Mouse (Mus musculus) brain, adult 10 weeks (tissue): ENCODE measurements around the gene Olfr1138. TPM values are rescaled to one million over a fixed set of nuclear protein-coding genes. Genes with fewer than 3 reads are reported as not detected.

ENCODE experiments used
- polyA plus RNA-seq: library from polyadenylated mRNA; stranded (reverse); fragments of 350-450 nt; fragmentation: Illumina TruSeq; extraction: RNeasy Lipid Tissue Mini Kit (QIAGEN cat#74804); gene quantifications from one replicate; pipeline ENCODE4 v1.2.3, GENCODE M21; 2015; ENCODE audit warnings: low read depth, low replicate concordance

Gene Olfr1138
- polyA plus RNA-seq: not detected

DNA sequence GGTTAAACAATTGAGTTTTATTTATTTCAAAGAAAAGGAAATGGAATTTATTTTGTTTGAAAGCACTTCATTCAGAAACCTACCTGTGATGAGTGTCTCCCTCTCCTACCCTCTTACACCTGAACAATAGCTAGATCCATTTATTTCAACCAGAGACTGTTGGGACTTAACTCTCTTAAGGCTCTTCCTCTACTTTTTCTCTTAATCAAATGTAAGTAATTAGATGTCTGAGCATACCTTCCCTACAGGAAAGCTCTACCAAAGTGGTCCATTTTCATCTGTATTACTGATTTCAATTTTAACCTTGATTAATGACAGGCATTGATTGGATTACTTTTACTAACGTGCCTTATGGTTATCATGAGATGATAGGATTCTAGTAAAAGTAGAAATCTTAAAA, at the start of gene Olfr1138:
Gene Olfr1138 (minus strand): TSS at position 101 of the 400 bp plus-strand sequence.

DNA sequence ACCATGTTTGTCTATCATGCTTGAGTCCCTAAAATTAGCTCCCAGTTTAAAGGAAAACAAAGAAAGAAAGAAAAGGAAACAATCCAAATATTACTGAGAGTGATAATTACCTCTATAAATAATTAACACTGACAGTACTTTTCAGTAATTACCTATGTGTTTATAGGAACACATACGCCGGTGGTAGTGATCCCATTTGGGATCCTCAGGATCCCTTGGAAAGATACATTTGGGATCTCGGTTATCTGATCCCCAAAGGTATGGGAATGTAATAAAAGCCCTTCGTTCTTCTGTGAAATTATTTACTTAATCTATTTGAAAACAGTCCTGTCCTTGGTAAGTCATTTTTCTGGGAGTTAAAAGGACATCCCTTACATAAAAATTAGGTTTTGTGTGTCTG, 39.4 kb upstream of the Olfr1138 start, which contains the start of gene Olfr152:
Gene Olfr152 (plus strand): TSS at position 301 of the 400 bp plus-strand sequence.

DNA sequence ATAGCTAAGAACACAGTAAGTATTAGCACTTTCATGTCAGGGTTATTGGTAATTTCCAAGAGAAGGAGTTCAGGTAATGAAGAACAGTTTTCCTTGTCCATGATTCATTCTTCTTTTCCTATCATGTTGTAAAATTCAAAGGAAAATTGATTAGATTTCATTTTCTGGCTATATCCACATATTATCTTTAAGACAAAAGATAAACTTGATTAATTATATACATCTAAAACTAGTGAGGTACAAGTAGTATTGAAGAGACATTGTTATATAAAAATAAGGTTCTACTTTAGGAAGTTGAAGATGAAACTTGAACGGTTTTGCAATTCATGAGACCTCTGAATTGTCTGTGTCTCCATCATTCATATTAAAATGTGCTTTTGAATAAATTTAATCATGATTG, 14.1 kb upstream of the Olfr1138 start, which contains the start of gene Olfr1141:
Gene Olfr1141 (minus strand): TSS at position 101 of the 400 bp plus-strand sequence.

DNA sequence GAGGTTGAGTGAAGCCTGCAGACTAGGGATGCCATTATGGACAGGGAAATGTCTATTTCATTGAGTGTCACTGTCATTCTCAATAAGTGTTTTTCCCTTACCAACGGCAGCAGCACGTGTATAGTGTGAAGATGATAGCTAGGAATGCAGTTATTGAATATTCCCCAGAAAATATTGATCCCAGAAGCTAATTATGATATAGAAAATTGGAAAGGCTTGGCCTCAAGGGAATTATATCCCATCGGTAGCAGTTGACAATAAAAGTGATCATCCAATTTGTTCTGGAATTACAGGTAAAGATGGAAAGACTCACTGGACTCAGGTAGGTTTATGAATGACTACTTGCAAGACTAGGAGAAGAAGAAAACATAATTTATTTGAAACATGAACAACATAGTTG, 3.7 kb upstream of the Olfr1138 start, which contains the start of gene Olfr1140:
Gene Olfr1140 (plus strand): TSS at position 301 of the 400 bp plus-strand sequence.

DNA sequence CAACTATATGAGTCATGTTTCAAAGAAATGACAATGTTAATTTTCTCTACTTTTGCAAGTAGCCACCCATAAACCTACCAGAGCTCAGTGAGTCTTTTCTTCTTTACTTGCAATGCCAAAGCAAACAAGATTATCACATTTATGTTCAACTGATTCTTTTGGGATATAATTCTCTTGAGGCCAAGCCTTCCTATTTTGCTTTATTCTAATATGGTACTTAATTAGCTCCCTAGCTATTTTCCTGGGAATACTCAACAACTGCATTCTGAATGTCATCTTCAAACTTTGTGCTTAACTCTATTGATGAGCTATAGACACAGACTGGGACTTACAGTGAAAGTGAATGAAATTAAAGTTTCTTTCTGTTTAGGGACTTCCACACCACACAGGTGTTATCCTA, 26.7 kb downstream of the Olfr1138 start, which contains the start of gene Olfr1137:
Gene Olfr1137 (minus strand): TSS at position 101 of the 400 bp plus-strand sequence.

DNA sequence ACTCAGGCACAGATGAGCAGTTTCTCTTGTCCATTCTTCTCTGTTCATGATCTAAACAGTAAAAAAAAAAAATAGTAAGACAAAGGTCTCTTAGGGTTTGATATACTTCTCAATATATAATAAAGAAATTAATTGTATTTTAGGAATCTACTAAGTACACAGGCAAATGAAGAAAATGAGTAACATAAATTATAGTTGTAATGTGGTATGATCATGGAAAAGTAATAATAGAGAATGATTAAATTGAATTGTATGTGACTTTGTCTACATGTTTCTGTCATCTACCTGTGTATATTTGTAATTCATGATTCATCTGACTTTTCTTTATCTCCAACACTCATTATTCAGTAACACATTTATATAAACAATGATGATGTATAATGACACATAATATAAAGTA, 45.9 kb downstream of the Olfr1138 start, which contains the start of gene Olfr1136:
Gene Olfr1136 (minus strand): TSS at position 101 of the 400 bp plus-strand sequence.

Other genes with a start within 250 kb of the Olfr1138 start
- not detected for gene Pramel7, start 242.9 kb downstream of the Olfr1138 start, polyA plus RNA-seq
- not detected for gene Pramel6, start 233.4 kb downstream of the Olfr1138 start, polyA plus RNA-seq
- not detected for gene Olfr153, start 208.2 kb downstream of the Olfr1138 start, polyA plus RNA-seq
- not detected for gene Olfr1128, start 194.4 kb downstream of the Olfr1138 start, polyA plus RNA-seq
- gene Olfr1129, start 166.1 kb downstream of the Olfr1138 start, polyA plus RNA-seq: not detected
- not detected for gene Olfr1130, start 133.8 kb downstream of the Olfr1138 start, polyA plus RNA-seq
- gene Olfr1131, start 112.9 kb downstream of the Olfr1138 start, polyA plus RNA-seq: not detected
- not detected for gene Olfr1132, start 102.4 kb downstream of the Olfr1138 start, polyA plus RNA-seq
- gene Olfr1133, start 92.6 kb downstream of the Olfr1138 start, polyA plus RNA-seq: not detected
- gene Olfr1134, start 81.5 kb downstream of the Olfr1138 start, polyA plus RNA-seq: not detected
- not detected for gene Olfr1135, start 66.3 kb downstream of the Olfr1138 start, polyA plus RNA-seq
- gene Olfr1136, start 46.0 kb downstream of the Olfr1138 start, polyA plus RNA-seq: not detected
- not detected for gene Olfr1137, start 26.8 kb downstream of the Olfr1138 start, polyA plus RNA-seq
- not detected for gene Olfr1140, start 3.8 kb upstream of the Olfr1138 start, polyA plus RNA-seq
- gene Olfr1141, start 14.0 kb upstream of the Olfr1138 start, polyA plus RNA-seq: not detected
- gene Olfr152, start 39.5 kb upstream of the Olfr1138 start, polyA plus RNA-seq: not detected
- not detected for gene Olfr1143, start 60.6 kb upstream of the Olfr1138 start, polyA plus RNA-seq
- gene Olfr1145, start 69.8 kb upstream of the Olfr1138 start, polyA plus RNA-seq: not detected
- not detected for gene Olfr1148, start 90.6 kb upstream of the Olfr1138 start, polyA plus RNA-seq
- not detected for gene Olfr1150-ps1, start 104.0 kb upstream of the Olfr1138 start, polyA plus RNA-seq
- gene Olfr1151, start 115.9 kb upstream of the Olfr1138 start, polyA plus RNA-seq: not detected
- gene Olfr1152, start 126.5 kb upstream of the Olfr1138 start, polyA plus RNA-seq: not detected
- gene Olfr1153, start 155.0 kb upstream of the Olfr1138 start, polyA plus RNA-seq: not detected
- not detected for gene Olfr1154, start 165.2 kb upstream of the Olfr1138 start, polyA plus RNA-seq
- gene Olfr1155, start 205.2 kb upstream of the Olfr1138 start, polyA plus RNA-seq: not detected
- gene Olfr1156, start 213.1 kb upstream of the Olfr1138 start, polyA plus RNA-seq: not detected
- not detected for gene Olfr1157, start 228.3 kb upstream of the Olfr1138 start, polyA plus RNA-seq
- gene Olfr74, start 234.7 kb upstream of the Olfr1138 start, polyA plus RNA-seq: not detected